Mouse (Mus musculus): ENCODE measurements around the gene Gm13420.

DNA sequence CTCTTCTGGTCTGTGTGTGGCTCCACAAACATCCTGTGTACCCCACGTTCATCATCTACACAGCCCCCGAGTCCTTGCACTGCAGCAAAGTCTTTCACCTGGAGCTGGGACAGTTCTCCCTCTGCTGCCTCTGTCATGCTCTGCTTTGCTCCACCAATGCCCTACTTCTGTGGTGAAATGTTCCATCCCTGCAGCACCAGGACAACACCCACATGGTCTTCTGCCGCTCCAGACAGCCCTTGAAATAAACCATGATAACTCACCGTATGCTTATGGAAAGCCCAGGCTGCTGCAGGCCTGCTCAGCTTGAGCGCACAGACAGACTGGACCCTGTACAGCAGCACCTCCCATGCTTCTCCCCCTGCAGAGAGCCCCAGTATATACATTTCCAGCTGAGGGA, 37.4 kb downstream of the Gm13420 start:
- TF ChIP-seq CTCF (IDR thresholded peaks at IDR 0.05; ENCODE audit: low read depth), result no peak
- no peak for TF ChIP-seq EP300 (optimal IDR thresholded peaks at IDR 0.05)
